Mouse (Mus musculus): ENCODE data around the gene Nat14. TPM values are rescaled to one million over a fixed set of nuclear protein-coding genes. Genes with fewer than 3 reads are reported as not detected.

Gene Nat14
- total RNA-seq, 2 experiments from 2014 or later, result 109 to 112 TPM

DNA sequence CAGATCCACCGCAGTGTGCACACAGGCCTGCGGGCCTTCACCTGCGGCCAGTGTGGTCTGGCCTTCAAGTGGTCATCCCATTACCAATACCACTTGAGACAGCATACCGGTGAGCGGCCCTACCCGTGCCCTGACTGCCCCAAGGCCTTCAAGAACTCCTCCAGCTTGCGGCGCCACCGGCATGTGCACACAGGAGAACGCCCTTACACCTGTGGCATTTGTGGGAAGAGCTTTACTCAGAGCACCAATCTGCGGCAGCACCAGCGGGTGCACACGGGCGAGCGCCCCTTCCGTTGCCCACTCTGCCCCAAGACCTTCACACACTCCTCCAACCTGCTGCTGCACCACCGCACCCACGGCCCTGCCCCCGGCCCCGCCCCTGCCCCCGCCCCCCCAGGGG is 2.7 kb upstream of the Nat14 start:
- no peak for DNase-seq (ENCODE audit: extremely low spot score in 1 of 2, low spot score in 1 of 2)

DNA sequence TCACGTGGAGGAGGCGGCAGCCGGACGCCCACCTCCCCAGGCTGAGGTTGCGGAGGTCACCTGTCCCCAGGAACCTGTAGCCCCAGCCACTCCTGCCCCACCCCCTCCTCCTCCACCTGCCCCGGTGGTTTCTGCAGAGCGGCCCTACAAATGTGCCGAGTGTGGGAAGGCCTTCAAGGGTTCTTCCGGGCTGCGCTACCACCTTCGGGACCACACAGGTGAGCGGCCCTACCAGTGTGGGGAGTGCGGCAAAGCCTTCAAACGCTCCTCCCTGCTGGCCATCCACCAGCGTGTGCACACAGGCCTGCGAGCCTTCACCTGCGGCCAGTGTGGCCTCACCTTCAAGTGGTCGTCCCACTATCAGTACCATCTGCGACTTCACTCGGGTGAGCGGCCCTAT is 1.9 kb upstream of the Nat14 start:
- no peak for DNase-seq (ENCODE audit: extremely low spot score in 1 of 2, low spot score in 1 of 2)

DNA sequence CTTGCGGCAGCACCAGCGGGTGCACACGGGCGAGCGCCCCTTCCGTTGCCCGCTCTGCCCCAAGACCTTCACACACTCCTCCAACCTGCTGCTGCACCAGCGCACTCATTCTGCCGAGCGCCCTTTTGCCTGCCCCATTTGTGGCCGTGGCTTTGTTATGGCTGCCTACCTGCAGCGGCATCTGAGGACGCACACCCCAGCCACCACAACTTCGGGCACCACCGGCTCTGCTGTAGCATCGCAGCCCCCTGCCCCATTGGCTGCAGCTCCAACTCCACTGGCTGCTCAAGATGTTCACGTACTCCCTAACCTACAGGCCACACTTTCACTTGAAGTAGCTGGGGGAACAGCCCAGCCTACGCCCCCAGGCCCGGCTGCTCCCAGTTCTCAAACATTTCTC is 1.3 kb upstream of the Nat14 start:
- no peak for DNase-seq (ENCODE audit: extremely low spot score in 1 of 2, low spot score in 1 of 2)

DNA sequence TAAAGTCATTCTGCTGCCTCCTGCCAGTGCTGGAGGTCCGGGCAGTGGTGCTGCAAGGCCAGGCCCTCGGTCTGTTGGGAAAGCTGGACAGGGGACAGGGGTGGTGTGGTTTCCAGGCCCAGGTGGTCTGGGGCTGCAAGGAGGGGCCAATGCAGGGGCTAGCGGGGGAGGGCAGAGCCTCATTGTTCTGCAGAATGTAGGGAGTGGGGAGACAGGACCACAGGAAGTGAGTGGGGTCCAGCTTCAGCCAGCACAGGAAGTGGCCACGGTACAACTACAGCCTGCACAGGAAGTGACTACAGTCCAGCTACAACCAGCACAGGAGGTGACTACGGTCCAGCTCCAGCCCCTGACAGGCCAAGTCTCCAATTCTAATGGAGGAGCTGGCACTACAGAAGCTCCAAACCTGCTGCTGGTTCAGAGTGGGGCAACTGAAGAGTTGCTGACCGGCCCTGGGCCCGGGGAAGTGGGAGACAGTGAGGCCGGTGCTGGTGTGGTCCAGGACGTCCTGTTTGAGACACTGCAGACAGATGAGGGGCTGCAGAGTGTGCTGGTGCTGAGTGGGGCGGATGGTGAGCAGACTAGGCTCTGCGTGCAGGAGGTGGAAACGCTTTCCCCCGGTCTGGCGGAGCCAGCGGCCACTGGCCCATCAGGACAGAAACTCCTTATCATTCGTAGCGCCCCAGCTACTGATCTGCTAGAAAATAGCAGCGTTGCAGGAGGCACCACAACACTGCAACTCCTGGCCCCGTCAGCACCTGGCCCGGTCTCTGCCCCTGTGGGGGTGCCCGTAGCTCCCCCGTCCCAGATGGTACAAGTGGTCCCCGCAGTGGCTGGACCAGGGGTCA is 628 bp upstream of the Nat14 start:
- no peak for DNase-seq (ENCODE audit: extremely low spot score in 1 of 2, low spot score in 1 of 2)

DNA sequence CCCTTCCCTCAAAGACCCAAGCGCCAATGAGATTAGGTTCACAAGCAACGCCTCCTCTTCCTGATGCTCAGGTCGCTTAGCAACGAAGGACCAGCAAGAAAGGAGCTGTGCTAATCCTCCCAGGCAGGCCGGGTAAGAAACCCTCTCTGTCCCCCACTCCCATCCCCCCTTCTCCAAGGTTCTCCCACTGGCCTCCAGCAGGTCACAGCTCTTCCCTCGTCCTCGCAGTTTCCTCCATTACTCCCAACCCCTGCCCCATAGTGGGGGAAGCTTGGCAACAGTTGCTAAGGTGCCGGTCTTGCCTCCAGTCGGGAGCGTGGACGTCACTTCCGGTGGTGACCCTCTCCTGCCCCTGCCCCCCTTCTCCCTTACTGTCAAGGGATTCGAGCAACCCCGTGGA is 680 bp downstream of the Nat14 start:
- DNase-seq (ENCODE audit: extremely low spot score in 1 of 2, low spot score in 1 of 2), result peak; percentile 74 to 91

DNA sequence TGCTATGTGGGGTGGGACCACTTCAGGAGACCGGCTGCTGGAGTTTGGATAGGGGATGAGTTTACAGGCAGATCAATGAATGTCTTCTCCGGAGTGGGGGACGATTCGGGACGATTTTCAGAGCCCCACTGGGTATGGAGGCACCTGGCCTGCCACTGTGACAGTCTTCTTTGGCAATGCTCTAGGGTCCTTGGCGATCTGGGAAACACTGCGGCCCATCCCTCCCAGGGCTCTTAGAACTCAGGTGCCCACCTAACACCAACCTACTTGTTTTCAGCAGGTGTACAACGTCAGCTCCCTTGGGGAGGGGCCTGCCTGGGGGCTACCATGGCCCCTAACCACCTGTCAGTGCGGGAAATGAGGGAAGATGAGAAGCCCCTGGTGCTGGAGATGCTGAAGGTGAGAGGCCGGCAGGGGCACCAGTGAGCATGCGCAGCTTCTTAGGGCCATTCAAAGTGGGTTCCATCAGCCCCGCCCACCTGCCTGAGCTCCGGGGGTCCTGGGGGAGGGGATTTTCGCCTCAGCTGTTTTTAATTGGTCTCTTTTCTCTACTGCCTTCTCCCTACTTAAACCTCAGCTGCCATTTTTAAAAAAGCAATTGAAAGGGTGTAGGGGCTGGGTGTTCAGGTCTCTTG is 1.2 kb downstream of the Nat14 start:
- peak; percentile 73 to 82 for DNase-seq (ENCODE audit: extremely low spot score in 1 of 2, low spot score in 1 of 2)

DNA sequence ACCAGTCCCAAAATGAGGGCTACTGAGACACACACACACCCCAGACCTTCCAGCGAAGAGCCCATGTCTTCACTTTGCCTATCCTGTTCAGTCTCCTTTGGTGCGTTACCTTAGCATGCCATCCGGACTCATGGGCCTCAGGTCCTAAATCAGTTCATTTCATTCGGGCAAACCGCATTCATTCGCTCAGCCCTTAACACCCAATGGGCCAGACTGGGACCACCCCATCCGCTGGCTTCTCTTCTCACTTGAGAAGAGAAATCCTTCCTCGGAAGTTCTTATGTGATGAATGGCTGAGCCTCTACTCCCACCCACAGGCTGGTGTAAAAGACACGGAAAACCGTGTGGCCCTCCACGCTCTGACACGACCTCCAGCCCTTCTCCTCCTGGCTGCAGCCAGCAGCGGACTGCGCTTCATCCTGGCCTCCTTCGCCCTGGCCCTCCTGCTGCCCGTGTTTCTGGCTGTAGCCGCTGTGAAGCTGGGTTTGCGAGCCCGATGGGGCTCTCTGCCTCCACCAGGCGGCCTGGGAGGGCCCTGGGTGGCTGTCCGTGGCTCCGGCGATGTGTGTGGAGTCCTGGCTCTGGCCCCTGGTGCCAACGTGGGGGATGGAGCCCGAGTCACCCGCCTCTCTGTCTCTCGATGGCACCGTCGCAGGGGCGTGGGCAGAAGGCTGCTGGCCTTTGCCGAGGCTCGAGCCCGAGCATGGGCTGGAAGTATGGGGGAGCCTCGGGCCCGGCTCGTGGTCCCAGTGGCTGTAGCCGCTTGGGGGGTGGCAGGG is 1.9 kb downstream of the Nat14 start:
- peak; percentile 45 to 59 for DNase-seq (ENCODE audit: extremely low spot score in 1 of 2, low spot score in 1 of 2)

DNA sequence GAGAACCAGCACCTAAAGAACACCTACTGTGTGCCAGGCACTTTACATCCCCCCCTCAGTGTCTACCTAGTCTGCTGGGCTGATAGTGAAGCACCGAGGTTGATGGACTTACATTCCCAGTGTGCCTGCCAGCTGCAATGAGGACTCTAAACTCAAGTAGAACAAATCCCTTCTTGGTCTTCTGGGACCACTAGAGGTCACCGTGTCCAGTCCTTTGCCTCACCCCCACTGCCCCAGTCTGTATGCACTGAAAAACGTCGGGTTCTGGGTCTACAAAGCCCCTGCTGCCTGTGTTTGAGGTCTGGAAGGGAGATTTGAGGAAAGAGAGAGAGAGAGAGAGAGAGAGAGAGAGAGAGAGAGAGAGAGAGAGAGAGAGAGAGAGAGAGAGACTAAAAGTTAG is 2.7 kb downstream of the Nat14 start:
- DNase-seq (ENCODE audit: extremely low spot score in 1 of 2, low spot score in 1 of 2), result no peak

DNA sequence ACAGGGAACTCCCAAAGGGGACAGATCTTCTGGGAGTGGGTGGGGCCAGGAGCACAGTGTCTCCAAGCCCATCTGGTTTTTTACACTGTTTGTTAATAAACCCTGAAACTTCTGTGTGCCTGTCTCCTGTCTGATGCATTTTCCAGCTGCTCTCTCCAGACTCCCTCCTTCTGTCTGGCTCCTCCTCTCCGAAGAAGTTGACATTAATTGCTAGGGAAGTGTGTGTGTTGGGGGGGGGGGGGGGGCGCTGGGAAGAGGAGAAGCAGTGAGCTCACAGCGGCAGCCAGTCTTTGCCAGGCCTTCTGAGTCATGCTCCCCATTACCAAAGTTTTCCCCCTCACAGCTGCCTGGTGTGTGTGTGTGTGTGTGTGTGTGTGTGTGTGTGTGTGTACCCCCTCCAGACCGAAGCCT is 3.1 kb downstream of the Nat14 start:
- no peak for DNase-seq (ENCODE audit: extremely low spot score in 1 of 2, low spot score in 1 of 2)

DNA sequence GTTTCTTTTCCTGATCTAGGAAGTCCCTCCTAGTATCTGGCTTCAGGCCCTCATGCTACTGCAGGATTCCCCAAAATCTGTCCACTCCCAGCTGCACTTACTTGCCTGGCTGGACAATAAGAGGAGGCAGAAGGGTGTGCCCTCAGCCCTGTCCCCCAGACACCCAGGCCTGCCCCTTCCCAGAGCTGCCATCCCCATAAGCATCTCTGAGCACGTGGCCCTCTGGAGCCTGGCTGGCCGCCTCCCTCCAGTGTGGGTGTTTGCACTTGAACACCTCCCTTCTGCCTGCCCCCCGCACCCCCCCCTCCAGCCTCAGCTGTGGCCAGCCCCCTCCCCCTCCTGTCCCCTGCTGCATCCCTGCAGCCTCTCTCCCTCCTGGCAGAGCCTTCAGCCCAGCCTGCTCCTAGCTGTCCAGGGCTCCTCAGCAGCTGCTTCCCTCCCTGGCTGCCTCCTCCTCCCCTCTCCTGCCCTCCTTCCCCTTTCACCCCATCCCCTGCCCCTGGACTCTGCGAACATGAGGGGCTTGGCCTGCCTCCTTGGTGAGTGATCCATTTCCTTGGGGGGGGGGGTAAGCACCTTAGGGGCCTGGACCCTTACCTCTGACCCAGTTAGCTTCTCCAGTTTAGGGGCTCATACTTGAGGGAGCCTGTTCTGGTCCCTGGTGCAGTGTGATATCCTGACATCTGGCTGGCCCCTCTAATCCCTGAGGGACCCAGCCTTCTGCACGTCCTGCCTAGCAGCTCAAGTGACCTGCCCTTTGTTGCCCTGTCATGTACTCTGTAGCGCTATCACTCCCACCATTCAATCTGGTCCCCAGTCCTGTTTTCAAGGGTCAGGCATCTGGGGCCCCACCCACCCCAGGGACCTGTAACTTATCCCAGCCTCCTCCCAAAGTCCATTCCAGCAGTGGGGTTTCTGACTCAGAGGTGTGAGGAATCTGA is 3.9 kb downstream of the Nat14 start, which contains the start of gene Ssc5d:
Gene Ssc5d, plus strand, starts transcription at position 345 of the 941 bp plus-strand sequence.
- DNase-seq (ENCODE audit: extremely low spot score in 1 of 2, low spot score in 1 of 2), result no peak

DNA sequence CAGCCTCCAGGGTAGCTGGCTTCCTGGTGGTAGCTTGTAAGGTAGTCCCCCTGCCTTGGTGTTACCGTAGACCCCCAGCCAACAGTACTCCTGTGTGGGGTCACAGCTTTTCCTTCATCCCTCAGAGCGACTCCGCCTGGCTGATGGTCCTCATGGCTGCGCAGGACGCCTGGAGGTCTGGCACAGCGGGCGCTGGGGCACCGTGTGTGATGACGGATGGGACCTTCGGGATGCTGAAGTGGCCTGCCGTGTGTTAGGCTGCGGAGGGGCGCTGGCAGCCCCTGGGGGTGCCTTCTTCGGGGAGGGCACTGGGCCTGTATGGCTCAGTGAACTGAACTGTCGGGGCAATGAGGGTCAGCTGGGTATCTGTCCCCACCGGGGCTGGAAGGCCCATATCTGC is 5.0 kb downstream of the Nat14 start:
- no peak for DNase-seq (ENCODE audit: extremely low spot score in 1 of 2, low spot score in 1 of 2)

DNA sequence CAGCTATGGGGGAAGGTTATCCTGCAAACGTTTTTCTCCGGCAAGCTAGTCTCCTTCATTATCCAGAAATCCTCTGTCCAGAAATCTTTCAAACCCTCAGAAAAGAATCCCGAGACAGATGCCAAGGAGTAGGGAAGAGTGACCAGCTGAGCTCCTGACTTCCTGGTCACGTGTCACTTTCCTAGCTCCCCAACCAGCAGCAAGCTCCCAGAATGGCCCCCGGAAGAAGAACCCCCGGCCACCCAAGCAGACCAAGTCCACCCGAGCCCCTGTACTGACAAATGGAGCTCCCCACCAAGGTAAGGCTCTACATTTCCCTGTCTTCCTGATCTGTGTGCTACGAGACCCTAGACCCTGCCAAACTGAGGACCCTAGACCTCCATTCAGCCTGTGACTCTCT is 5.9 kb downstream of the Nat14 start:
- DNase-seq (ENCODE audit: extremely low spot score in 1 of 2, low spot score in 1 of 2), result no peak

DNA sequence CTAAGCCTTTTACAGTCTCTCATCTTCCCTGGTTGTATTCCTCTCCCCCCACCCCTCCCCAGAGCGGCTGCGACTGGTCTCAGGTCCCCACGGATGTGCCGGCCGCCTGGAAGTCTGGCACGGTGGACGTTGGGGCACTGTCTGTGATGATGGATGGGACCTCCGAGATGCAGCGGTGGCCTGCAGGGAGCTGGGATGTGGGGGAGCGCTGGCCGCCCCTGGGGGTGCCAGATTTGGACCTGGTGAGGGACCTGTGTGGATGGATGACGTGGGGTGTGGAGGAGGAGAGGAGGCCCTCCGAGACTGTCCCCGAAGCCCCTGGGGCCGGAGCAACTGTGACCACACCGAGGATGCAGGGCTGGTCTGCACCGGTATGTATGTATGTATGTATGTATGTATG is 6.5 kb downstream of the Nat14 start:
- DNase-seq (ENCODE audit: extremely low spot score in 1 of 2, low spot score in 1 of 2), result no peak

DNA sequence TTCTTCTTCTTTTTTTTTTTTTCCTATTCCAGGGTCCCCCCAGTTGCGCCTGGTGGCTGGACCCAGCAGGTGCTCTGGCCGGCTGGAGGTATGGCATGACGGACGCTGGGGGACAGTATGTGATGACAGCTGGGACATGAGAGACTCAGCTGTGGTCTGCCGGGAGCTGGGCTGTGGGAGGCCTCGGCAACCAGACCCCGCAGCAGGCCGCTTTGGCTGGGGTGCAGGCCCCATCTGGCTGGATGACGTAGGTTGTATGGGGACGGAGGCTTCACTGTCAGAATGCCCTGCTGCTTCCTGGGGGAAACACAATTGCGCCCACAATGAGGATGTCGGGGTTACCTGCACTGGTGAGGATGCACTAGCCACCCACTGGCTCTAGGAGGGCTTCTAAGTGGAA is 11.3 kb downstream of the Nat14 start:
- no peak for DNase-seq (ENCODE audit: extremely low spot score in 1 of 2, low spot score in 1 of 2)

DNA sequence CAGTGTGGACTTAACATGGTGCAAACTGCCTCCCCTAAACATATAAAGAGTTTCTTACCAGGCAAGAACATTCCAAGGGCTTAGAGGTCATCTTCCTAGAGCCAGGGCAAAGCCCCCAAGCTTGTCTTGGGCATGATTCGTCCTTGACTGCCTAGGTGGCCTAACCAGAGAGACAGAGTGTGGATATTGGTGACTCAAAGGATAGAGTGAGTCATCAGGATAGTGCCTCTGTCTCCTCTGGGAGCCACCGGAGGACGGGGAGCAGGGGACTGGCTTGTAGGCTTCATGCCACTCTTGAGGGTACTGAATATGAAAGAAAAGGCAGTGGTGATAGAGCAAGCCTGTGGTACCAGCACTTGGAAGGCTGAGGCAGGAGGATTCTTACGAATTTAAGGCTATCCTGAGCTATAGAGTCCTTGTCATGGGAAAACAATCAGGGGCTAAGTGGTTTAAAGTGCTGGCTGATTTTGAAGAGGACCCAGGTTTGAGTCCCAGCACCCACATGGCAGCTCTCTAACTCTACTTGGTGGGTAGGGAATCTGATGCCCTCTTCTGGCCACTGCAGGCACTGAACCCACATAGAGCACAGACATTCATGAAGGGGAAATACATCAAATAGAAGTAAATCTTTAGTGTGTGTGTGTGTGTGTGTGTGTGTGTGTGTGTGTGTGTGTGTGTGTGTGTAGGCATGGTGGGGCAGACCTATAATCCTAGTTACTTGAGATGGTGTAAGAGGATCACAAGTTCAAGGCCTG is 12.5 kb downstream of the Nat14 start:
- DNase-seq (ENCODE audit: extremely low spot score in 1 of 2, low spot score in 1 of 2), result no peak

DNA sequence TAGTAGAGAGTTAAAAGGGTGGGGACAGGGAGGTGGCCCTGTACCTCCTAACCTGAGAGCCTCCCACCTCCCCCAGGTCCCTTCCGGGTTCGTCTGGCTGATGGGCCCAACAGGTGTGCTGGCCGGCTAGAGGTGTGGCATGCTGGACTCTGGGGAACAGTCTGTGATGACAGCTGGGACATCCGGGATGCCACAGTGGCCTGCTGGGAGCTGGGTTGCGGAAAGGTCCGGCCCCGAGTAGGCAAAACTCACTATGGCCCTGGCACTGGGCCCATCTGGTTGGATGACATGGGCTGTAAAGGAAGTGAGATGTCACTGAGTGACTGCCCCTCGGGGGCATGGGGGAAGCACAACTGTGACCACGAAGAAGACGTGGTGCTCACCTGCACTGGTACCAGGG is 15.0 kb downstream of the Nat14 start:
- no peak for DNase-seq (ENCODE audit: extremely low spot score in 1 of 2, low spot score in 1 of 2)

DNA sequence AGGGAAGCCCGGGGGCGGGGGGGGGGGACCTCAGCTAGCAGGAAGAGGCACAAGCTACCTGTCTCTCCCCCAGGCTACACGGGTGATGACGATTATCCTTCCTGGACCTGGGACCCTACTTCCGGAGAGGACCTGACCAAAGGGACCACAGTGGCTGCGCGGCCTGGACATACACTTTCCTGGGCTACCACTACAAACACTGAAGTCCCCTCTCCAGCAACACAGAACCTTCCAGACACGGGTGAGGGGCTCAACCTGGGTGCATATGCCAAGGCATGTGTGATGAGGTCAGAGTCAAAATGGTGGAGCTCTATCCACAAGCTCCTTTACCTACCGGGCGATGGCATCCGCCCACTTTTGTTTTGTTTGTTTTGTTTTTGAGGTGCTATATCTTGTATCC is 15.6 kb downstream of the Nat14 start:
- no peak for DNase-seq (ENCODE audit: extremely low spot score in 1 of 2, low spot score in 1 of 2)

DNA sequence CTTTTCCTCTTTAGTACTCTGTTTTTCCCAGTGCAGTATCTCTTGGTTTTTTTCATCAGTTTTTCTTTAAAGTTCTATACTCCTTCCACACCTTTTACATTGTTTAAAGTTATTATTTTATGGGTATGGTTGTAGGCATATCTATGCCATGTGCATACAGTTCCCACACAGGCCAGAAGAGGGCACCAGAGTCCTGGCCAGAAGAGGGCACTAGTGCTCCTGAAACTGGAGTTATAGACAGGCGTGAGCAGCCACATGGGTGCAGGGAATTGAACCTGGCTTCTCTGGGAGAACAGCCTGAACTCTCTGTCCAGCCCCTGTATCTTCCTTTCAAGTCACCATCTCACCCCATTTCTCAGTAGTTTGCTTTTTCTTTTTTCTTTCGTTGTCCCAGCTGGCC is 16.6 kb downstream of the Nat14 start:
- DNase-seq (ENCODE audit: extremely low spot score in 1 of 2, low spot score in 1 of 2), result peak in 1 of 2 experiments; percentile 77

DNA sequence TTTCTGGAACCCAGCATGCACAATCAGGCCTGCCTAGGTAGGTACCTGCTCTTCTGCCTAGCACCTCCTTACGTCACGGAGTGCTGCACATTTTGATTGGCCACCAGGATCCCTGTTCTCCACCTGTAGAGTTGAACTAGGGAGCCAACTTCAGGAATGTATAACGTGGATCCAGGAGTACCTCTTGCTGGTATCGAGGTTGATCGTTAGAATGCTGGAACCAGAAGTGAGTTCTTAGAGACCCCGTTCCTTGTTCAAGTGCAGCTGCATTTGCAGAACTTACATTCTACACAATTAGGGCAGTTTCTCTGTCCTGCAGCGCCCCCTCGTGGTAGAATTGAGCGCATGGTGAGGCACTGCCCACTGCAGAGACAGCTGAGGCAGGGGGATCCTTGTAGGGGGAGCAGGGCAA is 18.2 kb downstream of the Nat14 start:
- peak; percentile 77 to 92 for DNase-seq (ENCODE audit: extremely low spot score in 1 of 2, low spot score in 1 of 2)

Data from layer of hippocampus, postnatal 25 days (tissue).